Mouse (Mus musculus): ENCODE results near the gene Camta1.

GRCm38 (mm10) chr4:151496581-151496980 lies 365.1 kb downstream of the Camta1 start:
- TF ChIP-seq CTCF (IDR thresholded peaks at IDR 0.05; ENCODE audit: low read depth) (no peak), EP300 (IDR thresholded peaks at IDR 0.05; ENCODE audit: low read depth) (no peak)
